Mouse (Mus musculus): ENCODE measurements at regions not wholly inside any gene's neighbourhood (a gene's known extent, or its start where the extent isn't known, plus 50 kb on each side); places are given as distances from the start of the nearest gene placed in this dataset.
"Not testable (repeated sequence)": the region's sequence is repeated elsewhere in the genome, so short reads cannot be mapped to it uniquely, and the experiment has no call there.

DNA sequence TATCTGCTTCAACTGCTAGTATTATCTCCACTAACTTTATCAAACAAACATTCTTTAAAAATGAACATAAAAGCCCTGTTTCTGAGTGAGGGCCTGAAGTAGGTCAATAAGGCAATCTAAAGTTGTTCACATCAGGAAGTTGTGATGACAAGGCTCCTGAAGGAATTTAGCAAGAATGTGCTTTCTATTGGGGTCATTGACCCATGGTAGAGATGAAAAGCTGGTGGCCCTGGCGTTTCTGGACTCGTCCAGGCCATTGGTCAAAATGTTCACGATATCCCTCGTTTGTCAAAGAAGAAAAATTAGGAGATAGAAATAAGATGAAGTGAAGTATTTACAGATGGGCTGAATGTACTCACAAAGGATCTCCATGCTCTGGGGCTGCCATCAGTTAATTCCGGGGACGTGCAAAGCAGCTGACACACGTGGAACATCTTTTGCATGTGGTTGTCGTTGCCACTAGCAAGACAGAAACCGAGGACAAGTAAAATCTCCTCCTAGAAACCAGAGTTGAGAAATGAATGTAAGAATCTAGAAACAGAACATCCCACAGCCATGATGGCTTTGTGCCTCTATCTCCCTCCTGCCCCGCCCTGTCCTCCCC is 134.1 kb downstream of the Snx18 start:
- DNase-seq (ENCODE audit: low spot score in 2 of 2): no peak

DNA sequence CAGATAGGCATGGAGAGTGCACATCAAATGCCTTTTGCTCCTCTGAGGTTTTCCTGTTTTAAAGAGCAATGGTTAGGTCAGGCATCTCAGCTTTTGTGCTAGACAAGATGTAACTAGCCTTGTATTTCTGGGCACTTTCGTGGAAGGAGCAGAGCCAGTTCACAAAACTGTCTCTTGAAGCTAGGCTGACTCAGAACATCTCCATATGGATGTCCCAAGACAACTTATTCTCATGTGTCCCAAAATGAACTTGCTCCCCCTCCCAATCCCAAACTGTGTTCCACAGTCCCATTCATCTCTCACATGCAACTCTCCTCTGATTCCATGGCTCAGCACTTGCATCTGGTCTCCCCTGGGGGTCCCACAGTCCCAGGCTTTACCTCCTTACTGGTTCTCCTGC is 135.5 kb downstream of the Snx18 start:
- no peak for DNase-seq (ENCODE audit: low spot score in 2 of 2)

DNA sequence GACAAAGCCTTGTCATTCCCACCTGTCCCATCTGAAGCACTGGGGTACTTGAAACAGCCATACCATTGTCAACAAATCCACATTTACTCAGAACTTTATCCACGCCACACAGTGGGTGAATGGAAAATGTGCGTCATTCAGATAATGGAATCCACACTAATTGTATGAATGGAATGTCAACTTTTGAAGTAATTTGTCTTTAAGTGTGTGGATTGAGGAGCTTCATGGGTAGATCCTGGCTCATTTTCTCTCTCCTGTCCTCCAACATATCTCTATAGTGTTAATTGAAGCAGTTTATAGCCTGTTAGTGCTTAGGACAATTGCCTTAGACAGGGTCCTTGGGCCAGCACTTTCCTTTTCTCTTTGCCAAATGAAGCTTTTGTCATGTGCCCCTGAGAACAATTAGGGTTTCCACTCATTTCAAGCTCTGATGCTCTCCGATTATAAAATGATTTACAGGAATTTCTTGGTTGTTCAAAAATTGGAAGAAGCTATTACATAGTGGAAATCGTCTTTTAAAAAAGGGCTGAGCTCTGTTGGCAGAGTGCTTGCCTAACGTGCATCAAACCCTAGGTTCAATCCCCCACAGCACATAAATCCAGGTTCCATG is 140.4 kb downstream of the Snx18 start:
- no peak for DNase-seq (ENCODE audit: low spot score in 2 of 2)

DNA sequence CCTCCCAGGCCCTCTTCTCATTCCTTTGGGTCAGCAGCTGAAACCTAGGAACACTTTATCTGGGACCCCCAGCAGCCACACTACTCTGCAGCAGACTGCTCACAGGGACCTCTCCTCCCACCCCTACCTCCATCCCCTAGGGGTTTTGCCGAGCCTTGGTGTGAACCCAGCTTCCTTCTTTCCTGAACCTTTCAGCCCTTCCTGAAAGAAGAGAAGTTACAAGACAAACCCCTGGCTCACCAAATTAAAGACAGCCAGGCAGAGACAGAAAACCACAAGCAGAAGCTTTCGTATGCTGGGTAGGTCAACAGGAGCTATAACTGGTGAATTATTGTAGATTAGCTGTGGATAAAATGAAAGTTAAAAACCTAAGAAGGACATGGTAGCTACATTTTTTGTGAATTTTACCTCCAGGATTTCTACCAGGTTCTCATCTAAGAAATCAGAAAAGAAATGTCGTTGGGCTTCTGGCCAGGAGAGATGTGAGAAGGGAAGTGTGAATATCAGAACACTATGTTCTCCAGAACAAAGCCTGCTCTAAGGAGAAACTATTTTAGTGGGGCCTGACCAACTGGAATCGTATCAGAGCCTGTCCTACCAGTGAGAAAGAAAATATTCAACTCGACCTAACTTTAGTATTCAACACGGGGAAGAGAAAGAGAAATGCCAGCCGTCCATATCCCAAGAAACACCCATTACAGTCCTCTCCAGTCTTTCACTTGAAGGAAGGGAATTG is 147.4 kb downstream of the Snx18 start:
- no peak for DNase-seq (ENCODE audit: low spot score in 2 of 2)

DNA sequence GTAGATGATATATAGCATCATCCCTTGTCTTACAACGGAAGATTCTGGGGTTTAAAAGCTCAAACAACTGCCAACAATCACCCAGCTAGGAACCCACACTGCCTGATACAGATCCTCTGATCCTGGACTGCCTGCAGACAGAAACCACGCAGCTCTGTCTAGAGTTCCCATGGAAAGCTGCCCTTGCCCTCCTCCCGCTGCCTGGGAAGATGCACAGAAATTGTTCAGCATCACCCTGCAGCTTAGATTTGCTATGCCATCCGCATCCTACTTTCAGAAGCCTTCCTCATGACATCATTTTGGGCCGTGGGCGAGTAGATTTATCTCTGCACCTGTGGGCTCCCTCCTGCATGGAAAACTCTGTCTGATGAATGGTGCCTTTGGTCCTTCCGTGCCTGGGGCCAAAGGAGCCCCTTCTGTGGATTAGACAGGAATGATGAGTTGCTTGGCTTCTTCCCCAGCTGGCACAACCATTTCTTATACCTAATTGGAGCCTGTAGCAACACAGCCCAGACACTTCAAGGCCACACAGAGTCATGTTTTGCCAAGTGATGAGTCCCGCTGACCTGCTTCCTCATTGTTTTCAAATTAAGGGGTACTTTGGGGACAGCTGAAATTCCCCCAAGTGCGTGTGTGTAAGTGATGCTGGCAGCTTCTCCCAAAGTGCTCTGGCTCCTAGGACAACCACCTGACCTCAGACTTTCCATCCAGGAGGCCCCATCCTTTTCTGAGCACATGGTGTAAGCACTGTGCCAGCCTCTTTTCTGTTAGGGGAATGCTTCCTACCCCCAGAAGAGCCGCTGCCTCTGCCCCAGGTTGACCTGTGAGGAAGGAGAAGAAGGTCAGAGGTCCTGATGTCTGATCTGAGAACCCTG is 153.9 kb downstream of the Snx18 start:
- no peak for DNase-seq (ENCODE audit: low spot score in 2 of 2)

DNA sequence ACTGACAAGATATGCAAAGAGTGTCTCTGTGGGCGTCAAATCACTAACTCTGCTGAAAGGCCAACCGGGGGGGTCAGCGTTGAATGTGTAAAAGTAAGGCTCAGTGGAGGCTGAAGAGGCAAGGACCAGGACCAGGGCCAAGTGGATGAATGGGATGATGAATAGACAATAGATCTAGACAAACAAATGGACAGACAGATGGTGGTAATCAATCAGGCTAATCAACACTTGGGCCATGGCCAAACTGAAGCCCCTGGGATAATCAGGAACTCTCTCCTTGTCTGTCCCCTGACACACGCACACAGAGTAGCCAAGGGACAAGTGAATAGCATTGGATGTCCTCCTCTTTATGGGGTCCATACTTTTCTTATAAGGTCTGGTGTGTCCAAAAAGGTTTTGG is 154.9 kb downstream of the Snx18 start:
- DNase-seq (ENCODE audit: low spot score in 2 of 2): no peak

DNA sequence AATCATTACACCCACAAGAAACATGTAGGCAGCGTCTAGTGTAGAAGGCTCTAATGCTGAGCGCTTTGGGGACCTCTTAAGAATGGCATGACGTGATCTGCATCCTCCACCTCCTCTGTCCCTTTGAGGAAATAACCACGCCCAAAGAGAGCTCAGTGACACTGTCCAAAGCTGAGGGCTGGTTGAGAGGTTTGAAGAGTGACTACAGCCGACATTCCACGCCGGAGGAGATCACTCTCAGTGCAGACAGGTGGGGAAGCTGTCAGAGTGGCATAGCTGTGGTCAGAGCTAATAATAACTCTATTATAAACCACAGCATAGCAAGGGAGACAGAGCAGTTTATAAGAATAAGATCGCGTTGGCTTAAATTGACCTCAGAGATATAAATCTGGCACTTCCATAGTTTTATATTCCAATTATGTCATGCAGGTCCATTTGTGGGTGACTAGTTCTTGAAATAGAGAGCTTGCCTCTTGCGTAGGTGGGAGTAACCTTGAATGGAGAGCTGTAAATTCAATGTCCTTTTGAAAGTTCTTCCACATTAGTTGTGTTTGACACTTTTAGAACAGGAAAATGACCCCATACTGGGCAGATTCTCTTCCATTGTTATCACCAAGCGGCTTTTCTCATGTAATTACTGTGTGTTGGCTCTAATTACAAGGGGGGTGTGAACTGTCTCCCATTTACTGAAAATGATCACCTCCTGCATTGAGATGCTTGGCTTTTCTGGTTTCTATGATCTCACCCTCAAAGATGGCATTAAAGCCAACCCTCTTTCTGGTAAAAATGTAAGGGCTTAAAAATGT is 161.7 kb downstream of the BC067074 start:
- no peak for DNase-seq (ENCODE audit: low spot score in 2 of 2)

DNA sequence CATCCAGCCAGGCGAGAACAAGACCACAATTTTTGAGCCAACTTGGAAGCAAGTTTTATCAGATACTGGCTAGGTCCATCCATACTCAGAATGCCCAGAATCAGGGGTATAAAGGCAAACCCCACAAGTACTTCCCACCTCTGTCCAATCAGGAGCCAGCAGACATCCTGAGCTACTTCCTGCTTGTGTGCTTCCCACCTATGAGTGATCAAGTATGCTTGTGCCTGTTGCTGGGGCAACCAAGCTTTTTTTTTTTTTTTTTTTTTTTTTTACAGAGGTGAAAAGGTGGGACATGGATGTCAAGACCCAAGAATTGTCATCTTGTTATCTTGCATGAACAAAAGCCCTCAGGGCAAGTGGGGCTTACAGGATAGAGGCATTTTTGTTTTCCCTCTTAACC is 155.4 kb downstream of the BC067074 start:
- DNase-seq (ENCODE audit: low spot score in 2 of 2): no peak

DNA sequence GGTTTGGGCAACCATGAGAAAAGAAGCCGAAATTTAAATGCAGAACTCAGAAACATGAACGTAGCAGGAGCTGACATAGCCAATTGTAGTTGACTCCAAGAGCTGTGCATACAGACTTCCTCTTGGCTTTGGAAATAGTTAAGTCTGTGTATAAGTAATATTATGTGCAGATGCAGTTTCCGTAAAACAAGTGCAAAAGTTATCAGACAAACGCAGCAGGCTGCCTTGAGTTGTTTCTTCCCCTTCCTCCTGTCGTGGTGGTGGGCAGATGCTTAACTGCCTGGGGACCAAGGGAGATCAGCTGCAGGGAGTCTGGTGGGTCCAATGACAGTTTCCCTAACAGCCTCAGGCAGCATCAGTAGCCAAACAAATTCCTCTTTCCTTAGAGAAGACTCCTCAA is 153.3 kb downstream of the BC067074 start:
- no peak for DNase-seq (ENCODE audit: low spot score in 2 of 2)

DNA sequence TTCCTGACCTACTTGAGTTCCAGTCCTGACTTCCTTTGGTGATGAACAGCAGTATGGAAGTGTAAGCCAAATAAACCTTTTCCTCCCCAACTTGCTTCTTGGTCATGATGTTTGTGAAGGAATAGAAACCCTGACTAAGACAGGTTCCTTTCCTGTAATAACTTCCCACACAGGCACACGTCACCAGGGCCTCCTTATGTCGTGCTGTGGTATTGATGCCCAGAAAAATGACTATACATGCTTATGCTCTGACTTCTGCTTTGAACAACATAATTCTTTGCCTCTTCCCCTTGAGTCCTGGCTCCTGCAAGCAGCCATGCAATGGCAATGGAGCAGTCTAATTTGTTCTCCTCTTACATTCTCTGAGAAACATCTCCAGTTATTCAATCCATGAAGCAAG is 151.5 kb downstream of the BC067074 start:
- not testable (repeated sequence) for DNase-seq (ENCODE audit: low spot score in 2 of 2)

DNA sequence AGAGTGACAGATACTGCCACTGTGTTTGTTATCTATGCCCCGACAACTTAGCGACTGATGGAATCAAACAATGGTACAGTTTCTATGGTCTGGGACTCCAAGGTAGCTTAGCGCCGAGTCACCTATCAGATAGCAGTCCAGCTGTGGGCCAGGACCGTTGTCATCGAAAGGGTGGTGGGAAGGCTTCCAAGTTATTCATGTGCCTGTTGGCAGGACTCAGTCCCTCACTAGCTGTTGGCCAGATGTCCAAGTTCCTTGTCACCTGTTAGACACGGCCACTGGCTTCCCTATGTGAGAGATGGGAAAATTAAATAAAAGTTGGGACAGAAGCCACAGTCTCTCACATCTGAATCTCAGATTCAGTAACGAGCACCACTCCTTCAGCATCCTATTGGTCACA is 150.1 kb downstream of the BC067074 start:
- no peak for DNase-seq (ENCODE audit: low spot score in 2 of 2)

DNA sequence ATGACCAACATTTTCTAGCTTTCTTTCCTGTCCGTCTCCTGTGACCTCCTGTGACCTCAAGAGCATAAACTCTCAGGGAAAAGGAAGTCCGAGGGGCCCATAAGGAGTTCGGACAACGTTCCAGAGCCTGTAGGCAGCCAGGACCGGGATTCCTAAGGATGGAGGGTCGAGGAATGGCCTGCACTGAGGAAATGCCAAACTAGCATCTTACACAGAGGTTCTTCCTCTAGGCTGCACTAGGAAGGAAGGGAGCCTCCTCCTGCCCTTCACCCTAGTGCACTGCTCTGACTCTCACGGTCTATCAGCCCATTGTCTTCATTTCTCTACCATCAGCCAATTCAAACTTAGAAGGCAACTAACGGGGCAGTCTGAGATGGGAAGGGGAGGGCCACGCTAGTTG is 149.2 kb downstream of the BC067074 start:
- DNase-seq (ENCODE audit: low spot score in 2 of 2): no peak

DNA sequence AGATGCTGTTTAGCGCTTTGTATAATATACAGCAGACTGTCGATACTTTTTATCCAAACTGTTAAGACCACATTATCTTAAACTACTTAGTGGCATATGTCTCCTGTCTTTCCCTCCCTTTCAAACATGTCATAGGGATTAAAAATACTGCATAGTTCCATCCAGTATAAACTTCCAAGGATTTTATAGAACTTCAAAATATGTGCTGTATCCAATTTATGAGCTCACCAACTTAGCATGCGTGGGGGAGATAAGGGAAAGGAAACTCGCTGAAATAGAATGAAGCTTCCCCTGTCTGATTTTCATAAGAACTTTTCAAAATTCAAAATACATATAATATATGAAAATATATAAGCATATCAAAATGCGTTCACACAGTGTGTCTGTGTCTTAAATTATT is 147.2 kb downstream of the BC067074 start:
- DNase-seq (ENCODE audit: low spot score in 2 of 2): no peak

DNA sequence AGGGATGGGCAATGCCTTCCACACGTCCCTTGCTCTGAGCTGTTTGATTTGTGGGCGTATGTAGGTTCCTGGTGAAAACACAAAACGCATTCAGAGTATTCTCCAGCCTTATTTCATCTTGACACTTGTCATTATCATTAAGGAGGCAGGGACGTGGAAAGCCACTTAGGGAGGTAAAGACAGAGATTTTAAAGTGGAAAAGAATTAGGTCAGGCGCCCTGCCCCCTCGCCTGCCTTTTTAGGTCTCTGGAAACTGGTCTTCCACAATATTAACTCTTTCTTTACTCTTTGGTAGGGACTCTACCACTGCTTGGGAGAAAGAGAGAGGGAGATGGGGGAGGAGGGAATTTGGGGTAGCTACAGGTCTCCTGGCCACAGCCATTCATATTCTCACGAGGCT is 146.6 kb downstream of the BC067074 start:
- no peak for DNase-seq (ENCODE audit: low spot score in 2 of 2)

DNA sequence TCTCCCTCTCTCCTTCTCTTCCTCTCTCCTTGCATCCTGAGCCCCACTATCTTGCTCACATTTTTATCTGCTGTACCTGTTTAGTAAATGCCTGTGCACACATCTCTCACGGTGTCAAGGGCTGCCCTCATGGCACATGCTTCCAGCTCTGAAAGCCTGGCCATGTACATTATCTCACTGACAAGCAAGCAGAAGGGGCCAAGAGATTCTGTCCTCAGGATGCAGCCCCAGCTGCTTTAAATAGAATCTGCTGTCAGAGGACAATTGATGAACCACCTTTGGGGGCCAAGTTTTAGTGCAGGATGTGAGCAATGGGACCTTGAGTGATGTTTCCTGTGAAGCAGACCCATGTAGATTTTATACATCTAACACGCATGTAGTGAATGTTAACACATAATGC is 145.9 kb downstream of the BC067074 start:
- DNase-seq (ENCODE audit: low spot score in 2 of 2): no peak

DNA sequence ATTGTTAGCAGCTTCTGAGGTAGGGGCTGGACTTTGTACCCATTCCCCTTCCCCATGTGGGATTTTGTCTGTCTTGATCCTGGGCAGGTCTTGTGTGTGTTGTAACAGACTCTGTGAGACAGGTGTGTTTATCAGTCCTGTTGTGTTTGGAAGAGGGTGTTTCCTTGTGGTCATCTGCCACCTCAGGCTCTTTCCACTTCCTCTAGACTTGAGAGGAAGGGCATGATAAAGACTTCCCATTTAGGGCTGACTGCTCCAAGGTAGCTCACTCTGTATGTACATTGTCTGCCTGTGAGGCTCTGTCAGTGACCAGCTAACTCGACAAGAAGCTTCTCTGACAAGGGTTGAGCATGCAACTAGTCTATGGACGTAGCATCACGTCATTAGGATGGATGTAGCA is 143.3 kb downstream of the BC067074 start:
- no peak for DNase-seq (ENCODE audit: low spot score in 2 of 2)

DNA sequence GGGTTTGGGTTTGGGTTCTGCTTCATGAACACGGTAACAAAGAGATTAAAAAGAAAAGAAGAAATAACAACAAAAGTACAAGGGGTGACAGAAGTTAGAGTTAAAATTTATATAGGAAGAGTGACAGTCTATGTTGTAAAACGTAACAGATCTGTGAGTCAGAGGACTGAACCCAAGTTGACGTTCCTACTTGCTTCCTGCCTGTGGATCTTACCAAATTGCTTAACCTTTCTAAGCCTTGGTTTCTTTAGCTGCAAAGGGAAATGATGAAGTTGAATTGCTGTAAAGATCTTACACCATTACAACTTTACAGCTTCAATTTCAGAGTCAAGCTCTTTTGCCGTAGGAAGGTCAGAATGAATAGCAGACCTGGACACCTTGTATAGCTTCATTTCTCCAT is 142.2 kb downstream of the BC067074 start:
- DNase-seq (ENCODE audit: low spot score in 2 of 2): no peak

DNA sequence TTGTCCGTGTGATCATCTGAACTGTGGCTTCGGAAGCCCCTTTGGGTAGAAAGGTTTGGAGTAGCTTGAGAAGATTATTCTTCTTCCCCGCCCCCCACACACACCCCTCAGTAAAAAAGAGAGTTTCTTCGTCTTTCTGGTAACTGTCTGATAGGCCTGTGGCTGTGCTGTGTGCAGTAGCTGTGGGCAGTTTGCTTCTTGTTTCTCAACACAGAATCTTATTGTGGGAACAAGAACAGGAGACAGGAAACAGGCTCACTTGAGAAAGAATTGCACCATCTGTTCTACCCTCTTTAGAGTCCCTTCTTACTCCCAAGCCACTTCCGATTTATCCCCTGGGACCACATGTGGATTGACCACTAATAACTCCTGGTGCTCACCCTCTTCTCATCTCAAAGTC is 140.5 kb downstream of the BC067074 start:
- no peak for DNase-seq (ENCODE audit: low spot score in 2 of 2)

DNA sequence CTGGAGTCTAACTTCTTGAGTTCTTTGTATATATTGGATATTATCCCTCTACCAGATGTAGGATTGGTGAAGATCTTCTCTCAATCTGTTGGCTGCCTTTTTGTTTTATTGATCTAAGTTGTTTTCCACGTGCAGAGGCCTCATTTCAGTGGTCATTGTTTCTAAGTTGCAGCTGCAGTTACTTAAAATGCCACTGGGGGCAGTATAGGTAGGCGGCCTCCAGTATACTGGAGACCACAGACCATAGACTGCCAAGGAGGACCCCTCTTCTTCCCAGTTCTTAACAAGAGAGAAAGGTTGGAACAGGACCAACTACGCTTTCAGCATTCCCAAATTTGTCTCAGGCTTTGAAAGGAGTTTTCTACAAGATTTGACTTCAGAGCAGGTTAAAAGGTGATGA is 136.7 kb downstream of the BC067074 start:
- no peak for DNase-seq (ENCODE audit: low spot score in 2 of 2)

All from spleen, postnatal 4 days (tissue).